Mouse (Mus musculus) spleen, embryonic (tissue): ENCODE data around the gene Magi2.
"Not testable (repeated sequence)": the region's sequence is repeated elsewhere in the genome, so short reads cannot be mapped to it uniquely, and the experiment has no call there.

Source experiments
- CTCF ChIA-PET: fragments of 350-600 bp; sonication (Branson Sonifier 250); formaldehyde crosslinking; loops from one replicate; lab custom pipeline; 2022; lab: Charles Lee

The Magi2 gene

GRCm38 (mm10) chr5:20701483-20702421 lies 1474.9 kb downstream of the Magi2 start:
- CTCF ChIA-PET, result interaction anchor here (0.6 kb wide), 2 partner anchors 1178 to 1817 kb away, joined by 3 to 5 read pairs; no protein-coding TSS in a partner anchor

- CTCF ChIA-PET, result no interaction called here
These were observed 1475.9 kb downstream of the Magi2 start for GRCm38 (mm10) chr5:20702480-20703303.

DNA sequence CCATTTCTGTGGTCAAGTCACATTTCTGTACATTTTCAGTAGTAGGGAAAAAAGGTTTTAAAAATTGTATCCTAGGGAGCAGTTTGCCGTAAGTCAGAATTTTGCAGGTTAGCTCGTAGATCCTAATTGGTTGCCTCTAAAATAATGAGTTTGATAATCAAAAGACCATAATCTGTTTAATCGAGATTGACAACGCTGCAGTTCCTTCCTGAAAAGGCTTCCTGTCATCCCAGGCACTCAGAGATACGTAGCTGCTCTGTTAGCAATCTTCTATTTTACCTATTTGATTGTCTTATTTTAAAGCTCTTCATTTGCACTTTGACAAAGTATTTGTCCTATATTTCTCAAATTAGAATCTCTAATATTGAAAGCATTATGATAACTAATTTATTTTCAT lies 1476.5 kb downstream of the Magi2 start:
- CTCF ChIA-PET, result no interaction called here

DNA sequence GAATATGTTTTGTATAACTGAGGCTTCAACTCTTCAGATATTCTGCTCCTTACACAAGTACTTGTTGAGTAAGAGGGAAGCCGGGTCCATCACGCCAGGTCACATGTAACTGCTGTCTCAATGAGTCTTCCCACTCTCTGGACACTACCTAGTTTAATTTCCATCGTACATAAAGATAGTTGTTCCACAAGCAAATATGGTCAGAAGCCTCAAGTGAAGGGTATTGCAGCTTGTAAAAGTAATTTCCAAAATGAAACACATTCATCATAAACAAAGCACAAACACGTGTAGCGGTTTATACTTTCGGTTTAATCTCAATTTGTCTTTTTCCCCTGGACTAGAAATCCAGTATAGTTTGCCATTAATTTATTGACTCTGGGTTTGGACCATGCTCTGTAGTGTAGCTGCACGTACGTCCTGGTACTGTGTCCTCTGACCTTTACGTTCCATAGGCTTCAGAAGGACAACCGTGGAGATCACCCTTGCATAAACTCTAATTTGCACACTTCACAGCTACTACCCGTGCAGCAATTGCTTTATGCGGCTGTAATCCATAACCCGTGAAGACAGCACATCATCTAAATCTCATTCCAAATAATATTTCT lies 1477.2 kb downstream of the Magi2 start:
- CTCF ChIA-PET, result no interaction called here

DNA sequence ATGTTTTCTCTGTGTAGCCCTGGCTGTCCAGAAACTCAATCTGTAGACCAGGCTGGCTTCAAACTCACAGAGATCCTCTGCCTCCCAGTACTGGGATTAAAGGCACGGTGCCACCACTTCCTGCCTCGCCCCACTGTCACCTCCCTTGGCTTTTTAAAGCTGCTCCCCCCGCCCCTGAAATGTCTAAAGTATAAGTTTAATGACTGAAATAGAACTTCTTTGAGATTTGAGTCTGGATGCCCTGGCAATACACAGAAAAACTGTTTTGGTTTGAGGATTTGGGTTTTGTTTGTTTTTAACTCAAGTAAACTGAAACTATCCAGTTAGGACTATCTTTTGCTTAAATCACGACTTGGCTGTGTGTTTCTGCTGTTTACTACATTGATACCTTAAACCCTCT lies 1478.0 kb downstream of the Magi2 start:
- CTCF ChIA-PET, result no interaction called here

DNA sequence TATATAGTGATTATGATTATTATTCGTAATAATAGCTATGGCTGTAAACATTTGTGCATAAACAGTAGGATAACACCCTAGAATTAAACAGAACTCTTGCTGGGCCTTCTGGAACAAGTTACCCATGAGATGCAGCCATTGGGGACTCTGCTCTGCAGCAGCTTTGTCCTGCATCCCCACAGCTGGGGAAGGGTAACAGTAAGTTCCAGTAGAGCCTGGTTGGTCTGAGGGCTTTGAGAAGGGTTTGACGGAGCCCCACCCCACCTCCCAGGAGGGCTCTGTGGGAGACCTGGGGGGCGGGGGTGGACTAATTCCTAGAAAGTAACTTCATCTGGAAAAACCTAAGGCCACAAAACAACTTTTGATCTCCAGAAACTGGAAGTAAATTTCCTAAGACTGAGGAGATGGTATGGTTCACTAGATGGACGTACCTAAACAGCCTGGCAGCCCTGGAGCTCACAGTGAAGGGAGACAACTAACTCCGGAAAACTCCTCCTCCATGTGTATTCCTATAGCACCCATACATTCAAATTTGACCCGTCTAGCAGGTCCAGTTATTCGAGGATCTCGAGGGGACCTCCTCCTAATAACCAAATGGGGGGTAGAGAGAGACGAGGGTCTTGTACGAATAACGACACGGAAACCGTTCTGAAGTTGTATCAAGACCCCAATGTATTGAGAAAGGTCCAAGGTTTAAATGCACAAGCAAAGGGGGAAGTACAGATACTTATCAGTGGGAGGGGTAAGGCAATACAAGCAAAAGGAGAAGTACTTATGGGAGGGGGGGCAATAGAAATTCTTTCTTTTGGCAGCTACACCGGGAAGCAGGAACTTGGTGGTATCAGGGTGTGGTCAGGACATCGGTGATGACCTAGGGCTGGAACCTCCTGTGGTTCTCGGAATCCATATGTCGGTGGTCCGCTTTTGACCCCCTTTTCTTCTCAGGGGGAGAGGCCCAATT lies 1479.8 kb downstream of the Magi2 start:
- CTCF ChIA-PET, result not testable (repeated sequence)

- CTCF ChIA-PET, result not testable (repeated sequence)
These were observed 1484.0 kb downstream of the Magi2 start for GRCm38 (mm10) chr5:20710845-20711244.

GRCm38 (mm10) chr5:20714619-20715018 lies 1487.8 kb downstream of the Magi2 start:
- CTCF ChIA-PET, result not testable (repeated sequence)

DNA sequence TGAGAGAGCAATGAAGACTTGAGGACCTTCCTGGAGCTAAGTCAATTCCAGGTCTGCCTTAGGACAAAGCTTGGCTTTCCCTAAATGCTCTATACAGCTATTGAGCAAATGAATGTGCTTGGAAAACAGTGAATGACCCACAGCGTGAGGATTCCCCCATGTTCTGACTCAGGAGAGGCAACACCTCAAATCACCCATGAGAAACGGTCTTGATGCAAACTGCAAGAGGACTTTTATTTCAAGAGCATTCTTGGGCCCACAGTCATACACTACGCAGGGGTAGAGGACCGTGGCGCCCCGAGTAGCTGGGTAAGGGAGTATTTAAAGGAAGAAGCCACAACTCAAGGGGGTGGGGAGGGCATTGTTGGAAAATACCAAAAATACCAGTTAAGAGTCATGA lies 1489.1 kb downstream of the Magi2 start:
- CTCF ChIA-PET, result not testable (repeated sequence)

DNA sequence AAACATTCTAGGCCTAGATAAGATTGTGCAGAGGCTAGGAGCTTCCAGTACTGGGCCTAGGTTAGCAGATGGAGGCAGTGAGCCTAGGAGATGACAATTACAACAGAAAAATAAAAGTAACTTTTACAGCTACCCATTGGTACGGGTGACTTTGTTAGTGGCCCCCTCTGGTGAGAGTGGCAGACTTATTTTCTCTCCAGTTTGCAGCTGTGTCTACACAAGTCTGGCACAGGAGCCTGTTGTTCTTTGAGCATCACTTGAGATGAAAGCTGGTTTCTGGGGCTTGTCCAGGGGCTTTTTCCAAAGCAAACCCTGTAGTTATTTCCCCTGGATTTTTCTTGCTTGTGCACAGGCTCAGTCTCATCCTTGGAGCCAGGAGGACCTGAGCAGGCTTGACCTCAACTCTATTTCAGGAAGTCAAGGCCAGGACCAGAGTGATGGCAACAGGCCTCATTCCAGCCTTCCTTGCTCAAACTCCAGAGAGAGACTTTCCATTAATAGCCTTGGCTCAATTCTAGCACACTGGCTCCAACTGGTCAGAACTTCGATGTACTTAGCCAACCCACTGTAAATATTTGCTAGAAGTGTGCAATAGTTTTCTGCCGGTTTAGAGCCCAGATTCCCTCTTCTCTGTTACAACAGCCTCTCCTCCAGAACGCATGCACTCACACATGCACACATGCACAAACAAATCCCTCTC lies 1493.5 kb downstream of the Magi2 start:
- CTCF ChIA-PET, result no interaction called here

- CTCF ChIA-PET, result not testable (repeated sequence)
These were observed 1496.4 kb downstream of the Magi2 start for GRCm38 (mm10) chr5:20723226-20723625.

GRCm38 (mm10) chr5:20738795-20739194 lies 1512.0 kb downstream of the Magi2 start:
- CTCF ChIA-PET, result interaction anchor here (0.5 kb wide), 1 partner anchor 136 kb away, joined by 27 read pairs; no protein-coding TSS in a partner anchor

DNA sequence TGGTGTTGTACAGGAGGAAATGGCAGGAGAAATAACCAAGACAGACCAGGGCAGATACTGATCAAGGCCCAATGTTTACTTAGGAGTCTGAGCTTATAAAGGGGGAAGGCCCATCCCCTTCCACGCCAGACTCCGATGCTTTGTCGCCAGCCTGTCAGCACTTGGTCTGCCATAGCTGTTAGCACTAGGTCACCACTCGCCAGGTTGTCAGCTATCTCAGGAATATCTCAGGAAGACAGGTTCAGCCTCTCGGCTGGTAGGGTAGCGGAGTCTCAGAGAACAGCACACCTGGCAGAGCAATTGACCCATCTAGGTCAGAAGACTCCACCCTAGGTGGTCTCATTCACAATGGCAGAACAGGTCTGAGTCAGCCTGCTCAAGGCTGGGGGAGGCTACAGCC lies 1514.4 kb downstream of the Magi2 start:
- CTCF ChIA-PET, result no interaction called here

DNA sequence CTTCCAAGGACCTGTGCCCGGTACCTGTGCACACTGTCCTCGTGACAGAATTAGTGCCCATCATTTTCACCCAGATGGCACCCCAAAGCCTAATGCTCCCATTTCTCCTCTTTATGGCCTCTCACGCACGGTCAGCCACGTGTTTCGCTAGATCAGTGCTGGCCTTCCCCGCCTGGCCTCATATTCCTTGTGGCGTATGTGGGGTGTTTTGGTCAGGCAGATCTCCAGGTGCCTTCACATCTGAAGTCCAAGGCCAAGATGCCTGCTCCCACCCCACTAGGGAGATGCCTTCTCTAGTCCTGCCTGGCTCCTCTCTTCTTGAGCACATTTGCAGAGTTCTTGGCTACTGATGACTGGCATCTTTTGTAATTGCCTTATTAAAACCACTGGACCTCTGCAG lies 1515.1 kb downstream of the Magi2 start:
- CTCF ChIA-PET, result no interaction called here

DNA sequence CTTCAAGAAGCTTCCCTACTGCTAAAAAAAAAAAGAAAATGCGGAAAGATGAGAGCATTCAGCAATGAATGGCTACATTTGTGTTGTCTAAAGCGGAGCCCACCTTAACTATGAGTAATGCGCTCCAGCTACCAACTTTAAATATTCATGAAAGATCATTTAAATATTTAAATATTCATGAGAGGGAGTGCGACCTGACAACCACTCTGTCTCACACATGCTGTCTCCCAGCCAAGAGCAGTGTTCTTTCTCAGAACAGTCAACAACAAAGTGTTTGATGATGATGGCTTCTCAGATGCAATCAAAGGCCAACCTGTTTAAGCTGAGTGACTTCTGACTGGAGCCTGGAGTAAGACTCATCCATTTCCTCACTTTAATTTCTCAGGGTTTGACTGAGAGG lies 1521.3 kb downstream of the Magi2 start:
- CTCF ChIA-PET, result no interaction called here

- CTCF ChIA-PET, result no interaction called here
These were observed 1522.0 kb downstream of the Magi2 start for GRCm38 (mm10) chr5:20748856-20749255.

DNA sequence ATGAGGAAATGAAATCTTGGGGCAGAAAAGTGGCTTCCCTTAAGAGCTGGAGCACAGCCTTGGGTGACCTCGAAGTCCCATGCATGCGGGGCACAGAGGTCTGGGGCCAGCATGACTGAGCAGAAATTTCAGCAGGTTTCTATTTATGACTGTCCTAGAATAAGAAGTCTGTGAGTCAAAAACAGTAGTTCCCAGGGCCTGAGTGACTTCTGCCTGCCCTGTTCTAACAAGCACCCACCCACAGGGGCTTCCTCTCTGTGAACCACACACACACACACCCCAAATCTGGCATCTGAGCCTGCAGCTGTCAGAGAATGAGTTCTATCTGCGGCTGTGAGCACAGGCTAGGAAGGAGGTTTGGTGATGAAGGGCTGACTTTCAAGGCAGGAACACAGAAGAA lies 1522.7 kb downstream of the Magi2 start:
- CTCF ChIA-PET, result no interaction called here

- CTCF ChIA-PET, result no interaction called here
These were observed 1524.2 kb downstream of the Magi2 start for GRCm38 (mm10) chr5:20751000-20751399.

- CTCF ChIA-PET, result no interaction called here
These were observed 1524.9 kb downstream of the Magi2 start for GRCm38 (mm10) chr5:20751696-20752095.

GRCm38 (mm10) chr5:20753096-20753495 lies 1526.3 kb downstream of the Magi2 start:
- CTCF ChIA-PET, result no interaction called here
